Mouse (Mus musculus) forebrain, embryonic 11.5 days (tissue): Measurements from ENCODE around the gene Thg1l. TPM values are rescaled to one million over a fixed set of nuclear protein-coding genes. Genes with fewer than 3 reads are reported as not detected.

Source experiments
- ATAC-seq: fragments of 200-750 bp; cut with Nextera tagmentation; replicated peaks from 2 replicates; pipeline ENCODE4 v1.8.0; 2017; ENCODE audit warnings: moderate TSS enrichment; ENCODE audit not compliant: low FRiP score
- DNase-seq: peaks from one replicate; pipeline ENCODE4 v3.0.0-alpha.2; 2017; ENCODE audit warnings: low spot score
- H3K27ac ChIP-seq: fragments of 300-500 bp; sonication (generic); 2 replicates; pipeline ENCODE4 v1.5.1; 2014; ENCODE audit warnings: low read depth, low read length
- H3K27me3 ChIP-seq: fragments of 300-500 bp; sonication (generic); 2 replicates; pipeline ENCODE4 v1.6.1; 2014; ENCODE audit warnings: mild to moderate bottlenecking, low read length, mixed read lengths; ENCODE audit not compliant: control insufficient read depth, insufficient read depth
- H3K36me3 ChIP-seq: fragments of 300-500 bp; sonication (generic); 2 replicates; pipeline ENCODE4 v1.6.1; 2014; ENCODE audit warnings: mild to moderate bottlenecking, low read length, moderate library complexity, mixed read lengths; ENCODE audit not compliant: control insufficient read depth, insufficient read depth
- H3K4me1 ChIP-seq: fragments of 300-500 bp; sonication (generic); replicated peaks from 2 replicates; pipeline ENCODE4 v1.6.1; 2014; ENCODE audit warnings: low read length, mixed read lengths; ENCODE audit not compliant: control insufficient read depth, insufficient read depth
- H3K4me2 ChIP-seq: fragments of 300-500 bp; sonication (generic); 2 replicates; pipeline ENCODE4 v1.6.1; 2014; ENCODE audit warnings: low read depth, mild to moderate bottlenecking, low read length, moderate library complexity, mixed read lengths; ENCODE audit not compliant: severe bottlenecking
- H3K4me3 ChIP-seq: fragments of 300-500 bp; sonication (generic); 2 replicates; pipeline ENCODE4 v1.5.1; 2014; ENCODE audit warnings: low read depth, low read length
- H3K9ac ChIP-seq: fragments of 300-500 bp; sonication (generic); 2 replicates; pipeline ENCODE4 v1.6.1; 2014; ENCODE audit warnings: low read length
- H3K9me3 ChIP-seq: fragments of 300-500 bp; sonication (generic); 2 replicates; pipeline ENCODE4 v1.6.1; 2016; ENCODE audit warnings: low read length, mixed read lengths; ENCODE audit not compliant: control insufficient read depth
- WGBS: fragments of 180-500 bp; shearing (Covaris S2); extraction: QIAGEN DNeasy Blood & Tissue Kit; methylation state at CpG from one replicate; pipeline ENCODE4 v1.1.7; 2014; 5-methylcytosine and 5-hydroxymethylcytosine counted together
- polyA plus RNA-seq: library from polyadenylated mRNA; unstranded; fragments of >200 nt; fragmentation: Nextera tagmentation; extraction: Ambion mirVana; gene quantifications from 2 replicates; pipeline ENCODE4 v1.2.1, GENCODE M21; 2014

The Thg1l gene
- polyA plus RNA-seq, 1 experiment from 2014 or later, result 14.1 TPM

DNA sequence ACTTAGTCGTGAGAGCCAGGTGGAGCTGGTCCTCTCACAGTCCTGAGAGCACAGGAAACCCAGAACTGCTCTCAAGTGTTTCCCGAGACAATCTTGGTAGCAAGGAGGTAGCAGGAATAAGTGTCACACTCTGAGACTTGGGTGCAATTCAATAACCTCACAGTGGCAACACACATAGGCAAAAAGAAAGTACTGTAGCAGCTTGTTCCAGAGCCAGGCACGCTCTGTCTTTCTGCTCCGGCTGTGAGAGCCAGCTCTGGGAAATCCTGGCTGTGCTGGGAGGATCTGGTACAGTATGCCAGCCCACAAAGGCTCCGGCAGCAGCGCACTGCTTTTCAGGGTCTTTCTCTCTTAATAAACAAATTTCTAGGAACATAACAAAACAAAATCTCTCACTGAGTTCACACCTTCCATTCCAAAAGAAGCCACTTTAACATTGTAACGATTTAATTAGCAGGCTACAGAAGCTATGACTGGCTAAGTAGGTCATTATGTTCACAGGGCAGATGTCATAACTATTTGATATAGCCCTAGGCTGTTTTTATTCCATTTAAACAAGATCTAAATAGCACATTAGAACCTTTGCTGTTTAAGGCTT is 12.1 kb downstream of the Thg1l start:
- Histone ChIP-seq H3K27me3 (no peaks in the 10 kb centered on the region), H3K27ac (no peak overlapping the region), H3K9ac (peak overlapping the region; percentile 85; the same call in 1 of the 2 replicates), H3K4me2 (peak overlapping the region; percentile 88), H3K4me3 (peak overlapping the region; percentile 81), H3K4me1 (peaks cover 2% of the 10 kb centered on the region; the same call in 1 of the 2 replicates), H3K9me3 (no peaks in the 10 kb centered on the region), H3K36me3 (no peaks in the 10 kb centered on the region)
- WGBS, result 68% methylated on average over 7 of the region's 7 CpGs
- no peak for ATAC-seq
- no peak for DNase-seq

DNA sequence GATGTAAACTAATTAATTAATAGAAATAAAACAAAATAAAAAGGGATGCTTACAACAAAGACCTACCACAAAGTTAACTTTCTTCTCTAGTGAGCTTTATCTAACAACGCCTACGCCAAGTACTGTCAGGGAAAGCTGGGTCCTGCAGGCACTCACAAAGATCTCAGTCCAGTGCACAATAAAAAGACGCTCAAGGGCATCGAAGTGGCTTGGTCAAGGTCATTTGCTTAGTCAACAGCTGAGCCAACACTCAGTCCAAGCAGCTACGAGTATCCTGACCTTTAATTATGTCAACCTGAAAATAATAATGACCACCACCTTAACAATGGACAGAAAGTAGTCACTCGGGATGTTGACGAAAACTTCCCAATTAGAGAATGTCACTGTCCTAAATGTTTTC is 13.0 kb downstream of the Thg1l start:
- Histone ChIP-seq H3K27me3 (no peaks in the 10 kb centered on the region), H3K9ac (no peak overlapping the region), H3K36me3 (no peaks in the 10 kb centered on the region; the same call in 1 of the 2 replicates), H3K4me2 (no peak overlapping the region), H3K9me3 (no peaks in the 10 kb centered on the region), H3K4me1 (peaks cover 2% of the 10 kb centered on the region; the same call in 1 of the 2 replicates), H3K4me3 (no peak overlapping the region), H3K27ac (no peak overlapping the region)
- DNase-seq (no peak), ATAC-seq (no peak)
- 92% methylated on average over 7 of the region's 7 CpGs for WGBS

DNA sequence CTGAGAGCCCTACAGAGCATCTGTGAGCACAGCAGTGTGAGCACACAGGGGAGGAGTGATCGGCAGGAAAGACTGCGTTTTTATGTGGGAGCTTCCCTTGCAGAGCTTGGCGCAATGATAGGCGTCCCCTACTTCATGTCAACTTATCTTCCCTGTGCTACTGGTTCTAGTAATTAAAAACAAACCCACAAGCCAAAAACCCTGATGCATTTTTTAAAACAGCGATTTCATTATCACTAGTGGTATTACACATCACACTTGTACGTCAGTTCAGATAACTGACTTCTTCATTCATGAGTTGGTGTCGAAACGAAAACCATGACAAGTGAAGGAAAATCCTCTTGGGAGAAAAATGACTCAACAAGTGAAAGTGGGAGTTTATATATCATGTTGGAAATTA is 16.4 kb downstream of the Thg1l start:
- no peaks in the 10 kb centered on the region for H3K9me3 ChIP-seq
- no peak overlapping the region for H3K9ac ChIP-seq

DNA sequence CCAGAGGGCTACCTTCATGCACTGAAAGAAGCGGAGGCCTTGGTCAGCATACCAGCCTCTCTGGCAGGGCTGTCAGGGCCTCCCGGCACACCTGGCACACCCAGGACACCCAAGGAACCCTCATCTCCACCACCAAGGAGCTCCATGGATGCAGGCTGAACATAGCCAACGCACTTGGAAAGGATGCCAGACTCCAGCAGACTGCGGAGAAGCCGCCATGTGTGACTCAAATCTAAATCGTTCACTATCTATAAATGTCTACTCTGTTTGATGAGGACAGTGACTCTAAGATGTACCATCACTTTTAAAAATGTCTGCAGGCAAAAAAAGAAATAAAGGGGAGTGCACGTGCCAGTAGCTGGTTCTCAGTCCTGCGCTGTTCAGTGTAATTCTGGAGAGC is 17.8 kb downstream of the Thg1l start:
- 93% methylated on average over 8 of the region's 8 CpGs for WGBS
- Histone ChIP-seq H3K36me3 (no peaks in the 10 kb centered on the region; the same call in 1 of the 2 replicates), H3K27me3 (no peaks in the 10 kb centered on the region), H3K9ac (no peak overlapping the region), H3K4me1 (no peaks in the 10 kb centered on the region), H3K4me3 (no peak overlapping the region), H3K27ac (no peak overlapping the region), H3K9me3 (no peaks in the 10 kb centered on the region), H3K4me2 (no peak overlapping the region)
- ATAC-seq, result no peak
- DNase-seq, result no peak

More for the DNA sequence above, 16.4 kb downstream of the Thg1l start:
- H3K36me3 ChIP-seq, result no peaks in the 10 kb centered on the region; the same call in 1 of the 2 replicates
- no peak overlapping the region for H3K4me2 ChIP-seq
- H3K27me3 ChIP-seq, result no peaks in the 10 kb centered on the region
- H3K4me3 ChIP-seq, result no peak overlapping the region
- peaks cover 2% of the 10 kb centered on the region; the same call in 1 of the 2 replicates for H3K4me1 ChIP-seq
- no peak for DNase-seq
- H3K27ac ChIP-seq, result no peak overlapping the region
- no peak for ATAC-seq
- 94% methylated on average over 8 of the region's 8 CpGs for WGBS

DNA sequence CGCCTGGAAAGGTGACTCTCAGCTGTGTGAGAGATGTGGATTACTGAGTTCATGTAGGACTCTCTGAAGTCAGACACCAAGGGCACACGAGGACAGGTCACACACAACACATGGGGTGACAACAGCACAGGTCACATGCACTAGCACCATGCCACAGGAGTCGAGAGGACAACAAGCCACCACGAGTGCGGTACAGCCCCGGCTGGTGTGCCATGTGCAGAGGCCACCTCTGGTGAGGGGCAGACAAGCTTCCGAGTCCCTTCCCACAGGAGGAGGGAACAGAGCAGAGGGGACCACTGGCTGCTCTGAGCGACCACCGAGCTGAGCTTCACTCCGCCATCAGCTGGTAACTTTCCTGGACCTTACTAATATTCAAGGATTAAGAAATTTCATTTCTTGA is 22.5 kb downstream of the Thg1l start:
- ATAC-seq (no peak), DNase-seq (no peak)
- Histone ChIP-seq H3K4me2 (no peak overlapping the region), H3K9ac (no peak overlapping the region), H3K27me3 (no peaks in the 10 kb centered on the region), H3K27ac (no peak overlapping the region), H3K36me3 (no peaks in the 10 kb centered on the region; the same call in 1 of the 2 replicates), H3K4me1 (no peaks in the 10 kb centered on the region), H3K9me3 (no peaks in the 10 kb centered on the region), H3K4me3 (no peak overlapping the region)
- WGBS, result 91% methylated on average over 10 of the region's 10 CpGs

DNA sequence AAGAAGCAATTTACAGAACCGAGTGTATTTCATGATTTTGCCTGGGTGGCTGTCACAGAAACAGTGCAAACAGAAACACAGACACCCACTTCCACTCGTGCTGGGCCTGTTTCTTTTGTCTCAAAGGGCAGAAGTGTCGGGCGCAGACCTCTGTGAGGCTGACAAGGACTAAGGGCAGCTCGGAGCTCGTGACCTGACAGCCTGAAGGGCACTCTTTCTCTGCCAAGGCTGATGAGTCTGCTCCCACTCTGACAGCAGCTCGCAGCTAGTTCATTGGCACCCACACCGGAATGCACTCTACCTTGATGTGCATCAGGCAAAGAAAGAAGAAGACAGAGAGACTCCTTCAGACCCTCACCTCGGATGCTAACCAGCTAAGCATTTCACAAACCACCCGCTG is 25.8 kb downstream of the Thg1l start:
- Histone ChIP-seq H3K4me3 (no peak overlapping the region), H3K9me3 (no peaks in the 10 kb centered on the region), H3K27ac (no peak overlapping the region), H3K4me2 (no peak overlapping the region), H3K4me1 (no peaks in the 10 kb centered on the region), H3K9ac (no peak overlapping the region), H3K36me3 (no peaks in the 10 kb centered on the region; the same call in 1 of the 2 replicates), H3K27me3 (no peaks in the 10 kb centered on the region)
- no peak for ATAC-seq
- no peak for DNase-seq
- WGBS, result 90% methylated on average over 10 of the region's 10 CpGs

DNA sequence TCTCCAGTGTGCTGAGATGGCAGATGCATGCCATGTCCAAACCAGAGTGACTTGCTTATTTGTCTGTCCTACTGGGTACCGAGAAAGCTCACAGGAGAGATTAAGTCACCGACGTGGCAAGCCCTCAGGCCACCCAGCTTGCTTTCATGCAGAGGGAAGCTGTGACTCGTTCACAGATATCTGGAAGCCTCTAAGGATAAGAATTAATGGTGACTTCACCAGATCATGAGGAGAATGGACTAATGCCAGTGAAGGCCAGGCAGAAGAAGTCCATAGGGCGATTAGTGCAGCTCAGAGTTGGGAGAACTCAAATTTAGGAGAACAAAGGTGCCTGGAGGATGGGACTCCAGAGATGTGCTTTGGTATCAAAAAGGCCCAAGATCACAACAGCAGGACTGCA is 27.8 kb downstream of the Thg1l start:
- Histone ChIP-seq H3K4me3 (no peak overlapping the region), H3K4me1 (no peaks in the 10 kb centered on the region), H3K36me3 (no peaks in the 10 kb centered on the region; the same call in 1 of the 2 replicates), H3K4me2 (no peak overlapping the region), H3K27me3 (no peaks in the 10 kb centered on the region), H3K27ac (no peak overlapping the region), H3K9me3 (no peaks in the 10 kb centered on the region), H3K9ac (no peak overlapping the region)
- WGBS, result 65% methylated on average over 5 of the region's 5 CpGs
- no peak for ATAC-seq
- DNase-seq, result no peak

DNA sequence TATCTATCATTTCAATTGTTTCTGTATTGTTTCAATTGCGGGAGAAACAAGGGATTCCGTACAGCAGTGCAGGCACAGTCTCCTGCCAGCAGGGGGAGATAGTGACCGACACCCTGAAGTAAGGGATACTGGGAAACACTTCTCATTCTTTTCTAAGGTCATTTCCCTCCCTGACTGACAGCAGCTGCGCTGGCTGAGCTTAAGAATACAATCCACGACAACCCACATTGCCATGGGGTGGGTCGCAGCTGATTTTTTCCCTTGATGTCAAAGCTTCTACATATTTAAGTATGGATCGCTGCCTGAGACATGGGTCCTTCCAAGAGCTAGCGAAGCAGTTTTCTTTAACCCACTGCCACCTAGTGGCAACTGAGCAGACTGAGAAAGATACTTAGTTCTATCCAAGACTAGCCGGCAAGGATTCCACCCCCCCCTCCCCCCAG is 28.6 kb downstream of the Thg1l start:
- H3K27ac ChIP-seq, result no peak overlapping the region
- peak overlapping the region; percentile 45; the same call in 1 of the 2 replicates for H3K9ac ChIP-seq
- peak overlapping the region; percentile 56 for H3K4me2 ChIP-seq
- peak overlapping the region; percentile 32 for H3K4me3 ChIP-seq
- DNase-seq (peak; percentile 84), ATAC-seq (peak; percentile 90)
- no peaks in the 10 kb centered on the region for H3K27me3 ChIP-seq
- no peaks in the 10 kb centered on the region; the same call in 1 of the 2 replicates for H3K36me3 ChIP-seq
- no peaks in the 10 kb centered on the region; the same call in 1 of the 2 replicates for H3K4me1 ChIP-seq
- H3K9me3 ChIP-seq, result no peaks in the 10 kb centered on the region
- WGBS, result under 1% methylated on average over 9 of the region's 9 CpGs

DNA sequence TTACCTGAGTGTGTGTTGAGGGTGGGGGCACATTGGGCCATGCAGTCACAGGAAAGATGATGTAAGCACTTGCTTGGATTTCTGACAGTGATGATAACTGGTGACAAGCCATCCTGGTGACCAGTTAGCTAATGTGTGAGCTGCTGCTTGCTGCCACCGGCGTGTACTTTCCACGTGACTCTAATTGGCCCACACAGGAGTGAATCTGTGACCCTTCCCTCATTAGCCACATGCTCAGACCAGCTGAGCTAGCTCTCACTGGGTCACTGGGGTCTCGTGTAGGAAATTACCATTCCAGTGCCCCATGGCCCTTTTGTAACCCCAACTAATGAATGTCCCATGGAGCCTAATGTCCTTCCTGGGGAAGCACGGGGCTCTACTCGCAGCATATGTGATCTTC is 29.9 kb downstream of the Thg1l start:
- Histone ChIP-seq H3K9me3 (no peaks in the 10 kb centered on the region), H3K4me1 (peaks cover 5% of the 10 kb centered on the region; the same call in 1 of the 2 replicates), H3K27ac (no peak overlapping the region), H3K36me3 (no peaks in the 10 kb centered on the region; the same call in 1 of the 2 replicates), H3K27me3 (no peaks in the 10 kb centered on the region), H3K9ac (no peak overlapping the region), H3K4me3 (no peak overlapping the region), H3K4me2 (no peak overlapping the region)
- 54% methylated on average over 6 of the region's 6 CpGs for WGBS
- 0 out of 2 replicates have a peak, but pooled peaks have one; percentile 10 for ATAC-seq
- no peak for DNase-seq
